Mouse (Mus musculus): ENCODE data around the gene Ikzf3.

DNA sequence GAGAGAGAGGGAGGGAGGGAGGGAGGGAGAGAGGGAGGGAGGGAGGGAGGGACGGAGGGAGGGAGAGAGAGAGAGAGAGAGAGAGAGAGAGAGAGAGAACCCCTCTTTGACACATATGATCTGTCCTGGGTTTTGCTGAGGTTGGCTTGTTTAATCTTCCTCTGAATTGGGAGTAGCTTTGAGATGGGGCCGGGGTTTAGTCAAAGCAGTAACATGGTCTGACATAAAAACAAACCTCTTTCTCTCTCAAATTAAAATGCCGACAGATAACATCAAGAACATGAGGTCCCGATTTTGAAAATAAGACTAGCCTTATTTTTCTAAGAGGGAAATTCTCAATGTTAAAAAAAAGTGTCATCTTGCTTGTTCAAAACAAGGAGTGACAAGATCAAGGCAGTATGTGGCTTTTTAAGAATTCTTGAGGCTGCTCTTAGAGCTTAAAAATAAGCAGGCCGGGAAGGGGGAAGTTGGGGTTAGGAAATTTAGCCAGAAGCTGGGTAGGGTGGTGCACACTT lies 58.2 kb downstream of the Ikzf3 start:
- TF ChIP-seq CTCF (IDR thresholded peaks at IDR 0.05; ENCODE audit: insufficient read depth, low read length) (no peak), POLR2A (IDR thresholded peaks at IDR 0.05; ENCODE audit: borderline replicate concordance, extremely low read depth, low read depth, low read length) (no peak)

Measured in lung, adult 2 months (tissue).